Mouse (Mus musculus) cerebellum, postnatal 14 days (tissue): Measurements from ENCODE around the gene Bean1.

Experiments used
- DNase-seq, 2 experiments: peaks; one replicate each; pipeline ENCODE4 v3.0.0; 2021; ENCODE audit warnings: mixed read lengths in 2 of 2

Gene Bean1

GRCm38 (mm10) chr8:104172420-104172819, 2.2 kb downstream of the Bean1 start:
- DNase-seq, result no peak

- DNase-seq, result no peak
Measured at GRCm38 (mm10) chr8:104175848-104176527, 5.7 kb downstream of the Bean1 start.

- DNase-seq, result no peak
Measured at GRCm38 (mm10) chr8:104177054-104177453, 6.8 kb downstream of the Bean1 start.

- DNase-seq, result no peak
Measured at GRCm38 (mm10) chr8:104184905-104185304, 14.7 kb downstream of the Bean1 start.

- no peak for DNase-seq
Measured at GRCm38 (mm10) chr8:104186827-104187226, 16.6 kb downstream of the Bean1 start.

GRCm38 (mm10) chr8:104187622-104188021, 17.4 kb downstream of the Bean1 start:
- no peak for DNase-seq

- no peak for DNase-seq
Measured at GRCm38 (mm10) chr8:104188459-104188858, 18.2 kb downstream of the Bean1 start.

GRCm38 (mm10) chr8:104190777-104191468, 20.7 kb downstream of the Bean1 start:
- DNase-seq, result no peak

GRCm38 (mm10) chr8:104191496-104191895, 21.3 kb downstream of the Bean1 start:
- no peak for DNase-seq

- no peak for DNase-seq
Measured at GRCm38 (mm10) chr8:104199802-104200201, 29.6 kb downstream of the Bean1 start.

- no peak for DNase-seq
Measured at GRCm38 (mm10) chr8:104201622-104202021, 31.4 kb downstream of the Bean1 start.

GRCm38 (mm10) chr8:104202320-104202719, 32.1 kb downstream of the Bean1 start:
- DNase-seq, result no peak

- no peak for DNase-seq
Measured at GRCm38 (mm10) chr8:104205292-104205691, 35.0 kb downstream of the Bean1 start.

GRCm38 (mm10) chr8:104217601-104218000, 47.4 kb downstream of the Bean1 start:
- no peak for DNase-seq

- DNase-seq, result peak; percentile 21 to 39
Measured at GRCm38 (mm10) chr8:104219079-104219478, 48.8 kb downstream of the Bean1 start.

GRCm38 (mm10) chr8:104219806-104220205, 49.6 kb downstream of the Bean1 start:
- peak; percentile 82 to 86 for DNase-seq

- DNase-seq, result no peak
Measured at GRCm38 (mm10) chr8:104227048-104227447, 56.8 kb downstream of the Bean1 start.

- no peak for DNase-seq
Measured at GRCm38 (mm10) chr8:104230377-104230776, 60.1 kb downstream of the Bean1 start.

- DNase-seq, result no peak
Measured at GRCm38 (mm10) chr8:104232039-104232438, 61.8 kb downstream of the Bean1 start.

GRCm38 (mm10) chr8:104232919-104233318, 62.7 kb downstream of the Bean1 start:
- no peak for DNase-seq

- peak in 1 of 2 experiments; percentile 28 for DNase-seq
Measured at GRCm38 (mm10) chr8:104234573-104234972, 64.3 kb downstream of the Bean1 start.

- DNase-seq, result no peak
Measured at GRCm38 (mm10) chr8:104239418-104239861, 69.2 kb downstream of the Bean1 start.

- no peak for DNase-seq
Measured at GRCm38 (mm10) chr8:104242038-104242644, 71.9 kb downstream of the Bean1 start.

GRCm38 (mm10) chr8:104246621-104247020, 76.4 kb downstream of the Bean1 start:
- DNase-seq, result no peak
